Mouse (Mus musculus) urinary bladder, postnatal 4 days (tissue): ENCODE data around the gene Gm21317.
"Not testable (repeated sequence)": the region's sequence is repeated elsewhere in the genome, so short reads cannot be mapped to it uniquely, and the experiment has no call there.

Experiments used
- DNase-seq, 2 experiments: peaks; one replicate each; pipeline ENCODE4 v3.0.0; 2021 to 2022; ENCODE audit warnings: low spot score in 2 of 2

The Gm21317 gene

GRCm38 (mm10) chrY:82224927-82225326, at the start of gene Gm21317:
Gm21317 (plus strand) TSS chrY:82225227.
- DNase-seq: not testable (repeated sequence)
